Mouse (Mus musculus): ENCODE measurements around the gene Foxn2. TPM values are rescaled to one million over a fixed set of nuclear protein-coding genes. Genes with fewer than 3 reads are reported as not detected.

Gene Foxn2
- polyA plus RNA-seq, 1 experiment from 2014 or later: 12.2 TPM

- Histone ChIP-seq H3K4me3 (ENCODE audit: low read length) (no peak overlapping the region), H3K27ac (ENCODE audit: low read depth, low read length) (no peak overlapping the region), H3K36me3 (ENCODE audit: control insufficient read depth, insufficient read depth, low read length) (peaks cover 13% of the 10 kb centered on the region; the same call in 1 of the 2 replicates), H3K27me3 (ENCODE audit: control insufficient read depth, insufficient read depth, low read length) (no peaks in the 10 kb centered on the region), H3K9ac (ENCODE audit: low read depth, low read length) (no peak overlapping the region), H3K4me2 (replicated peaks; ENCODE audit: low read depth, low read length) (no peak overlapping the region), H3K4me1 (ENCODE audit: control insufficient read depth, insufficient read depth, low read length) (0 out of 2 replicates have a peak, but pooled peaks cover 3% of the 10 kb centered on the region), H3K9me3 (ENCODE audit: control insufficient read depth, low read length) (no peaks in the 10 kb centered on the region)
- ATAC-seq (ENCODE audit: low FRiP score, low TSS enrichment): no peak
- WGBS: 79% methylated on average over 14 of the region's 14 CpGs
Measured at GRCm38 (mm10) chr17:88494121-88494771, 53.7 kb downstream of the Foxn2 start.

GRCm38 (mm10) chr17:88494772-88495132, 54.2 kb downstream of the Foxn2 start:
- no peaks in the 10 kb centered on the region for H3K27me3 ChIP-seq (ENCODE audit: control insufficient read depth, insufficient read depth, low read length)
- peaks cover 13% of the 10 kb centered on the region; the same call in 1 of the 2 replicates for H3K36me3 ChIP-seq (ENCODE audit: control insufficient read depth, insufficient read depth, low read length)
- H3K9me3 ChIP-seq (ENCODE audit: control insufficient read depth, low read length): no peaks in the 10 kb centered on the region
- no peak for ATAC-seq (ENCODE audit: low FRiP score, low TSS enrichment)
- H3K4me2 ChIP-seq (replicated peaks; ENCODE audit: low read depth, low read length): no peak overlapping the region
- H3K4me1 ChIP-seq (ENCODE audit: control insufficient read depth, insufficient read depth, low read length): 0 out of 2 replicates have a peak, but pooled peaks cover 3% of the 10 kb centered on the region
- WGBS: 87% methylated on average over 10 of the region's 10 CpGs
- no peak overlapping the region for H3K9ac ChIP-seq (ENCODE audit: low read depth, low read length)
- no peak overlapping the region for H3K4me3 ChIP-seq (ENCODE audit: low read length)
- H3K27ac ChIP-seq (ENCODE audit: low read depth, low read length): no peak overlapping the region

GRCm38 (mm10) chr17:88498090-88498682, 57.7 kb downstream of the Foxn2 start:
- H3K4me2 ChIP-seq (replicated peaks; ENCODE audit: low read depth, low read length): no peak overlapping the region
- H3K36me3 ChIP-seq (ENCODE audit: control insufficient read depth, insufficient read depth, low read length): no peaks in the 10 kb centered on the region
- H3K4me1 ChIP-seq (ENCODE audit: control insufficient read depth, insufficient read depth, low read length): 0 out of 2 replicates have a peak, but pooled peaks cover 3% of the 10 kb centered on the region
- H3K9me3 ChIP-seq (ENCODE audit: control insufficient read depth, low read length): no peaks in the 10 kb centered on the region
- no peak overlapping the region for H3K4me3 ChIP-seq (ENCODE audit: low read length)
- no peaks in the 10 kb centered on the region for H3K27me3 ChIP-seq (ENCODE audit: control insufficient read depth, insufficient read depth, low read length)
- H3K27ac ChIP-seq (ENCODE audit: low read depth, low read length): no peak overlapping the region
- H3K9ac ChIP-seq (ENCODE audit: low read depth, low read length): no peak overlapping the region
- 90% methylated on average over 5 of the region's 5 CpGs for WGBS
- no peak for ATAC-seq (ENCODE audit: low FRiP score, low TSS enrichment)

- H3K27ac ChIP-seq (ENCODE audit: low read depth, low read length): no peak overlapping the region
Measured at GRCm38 (mm10) chr17:88504056-88504455, 63.5 kb downstream of the Foxn2 start.

GRCm38 (mm10) chr17:88505275-88505723, 64.8 kb downstream of the Foxn2 start:
- no peak for ATAC-seq (ENCODE audit: low FRiP score, low TSS enrichment)
- H3K4me2 ChIP-seq (replicated peaks; ENCODE audit: low read depth, low read length): no peak overlapping the region
- H3K27ac ChIP-seq (ENCODE audit: low read depth, low read length): no peak overlapping the region
- H3K4me1 ChIP-seq (ENCODE audit: control insufficient read depth, insufficient read depth, low read length): peaks cover 9% of the 10 kb centered on the region; the same call in 1 of the 2 replicates
- H3K27me3 ChIP-seq (ENCODE audit: control insufficient read depth, insufficient read depth, low read length): no peaks in the 10 kb centered on the region
- H3K9ac ChIP-seq (ENCODE audit: low read depth, low read length): no peak overlapping the region
- H3K9me3 ChIP-seq (ENCODE audit: control insufficient read depth, low read length): no peaks in the 10 kb centered on the region
- no peaks in the 10 kb centered on the region for H3K36me3 ChIP-seq (ENCODE audit: control insufficient read depth, insufficient read depth, low read length)
- H3K4me3 ChIP-seq (ENCODE audit: low read length): no peak overlapping the region
- WGBS: 51% methylated on average over 10 of the region's 10 CpGs

More at GRCm38 (mm10) chr17:88504056-88504455, 63.5 kb downstream of the Foxn2 start:
- ATAC-seq (ENCODE audit: low FRiP score, low TSS enrichment): no peak
- H3K36me3 ChIP-seq (ENCODE audit: control insufficient read depth, insufficient read depth, low read length): no peaks in the 10 kb centered on the region
- no peak overlapping the region for H3K4me3 ChIP-seq (ENCODE audit: low read length)
- H3K4me1 ChIP-seq (ENCODE audit: control insufficient read depth, insufficient read depth, low read length): peaks cover 6% of the 10 kb centered on the region; the same call in 1 of the 2 replicates
- no peaks in the 10 kb centered on the region for H3K9me3 ChIP-seq (ENCODE audit: control insufficient read depth, low read length)
- no peak overlapping the region for H3K9ac ChIP-seq (ENCODE audit: low read depth, low read length)
- WGBS: 97% methylated on average over 11 of the region's 13 CpGs
- H3K4me2 ChIP-seq (replicated peaks; ENCODE audit: low read depth, low read length): no peak overlapping the region
- H3K27me3 ChIP-seq (ENCODE audit: control insufficient read depth, insufficient read depth, low read length): no peaks in the 10 kb centered on the region

GRCm38 (mm10) chr17:88505941-88506340, 65.4 kb downstream of the Foxn2 start:
- Histone ChIP-seq H3K4me3 (ENCODE audit: low read length) (no peak overlapping the region), H3K27me3 (ENCODE audit: control insufficient read depth, insufficient read depth, low read length) (no peaks in the 10 kb centered on the region), H3K27ac (ENCODE audit: low read depth, low read length) (no peak overlapping the region), H3K36me3 (ENCODE audit: control insufficient read depth, insufficient read depth, low read length) (no peaks in the 10 kb centered on the region), H3K4me1 (ENCODE audit: control insufficient read depth, insufficient read depth, low read length) (peaks cover 9% of the 10 kb centered on the region; the same call in 1 of the 2 replicates), H3K9me3 (ENCODE audit: control insufficient read depth, low read length) (no peaks in the 10 kb centered on the region), H3K9ac (ENCODE audit: low read depth, low read length) (no peak overlapping the region), H3K4me2 (replicated peaks; ENCODE audit: low read depth, low read length) (no peak overlapping the region)
- WGBS: 91% methylated on average over 15 of the region's 15 CpGs
- no peak for ATAC-seq (ENCODE audit: low FRiP score, low TSS enrichment)

- Histone ChIP-seq H3K9ac (ENCODE audit: low read depth, low read length) (no peak overlapping the region), H3K9me3 (ENCODE audit: control insufficient read depth, low read length) (no peaks in the 10 kb centered on the region), H3K36me3 (ENCODE audit: control insufficient read depth, insufficient read depth, low read length) (no peaks in the 10 kb centered on the region), H3K27ac (ENCODE audit: low read depth, low read length) (no peak overlapping the region), H3K27me3 (ENCODE audit: control insufficient read depth, insufficient read depth, low read length) (no peaks in the 10 kb centered on the region), H3K4me1 (ENCODE audit: control insufficient read depth, insufficient read depth, low read length) (peaks cover 9% of the 10 kb centered on the region; the same call in 1 of the 2 replicates), H3K4me3 (ENCODE audit: low read length) (no peak overlapping the region), H3K4me2 (replicated peaks; ENCODE audit: low read depth, low read length) (no peak overlapping the region)
- no peak for ATAC-seq (ENCODE audit: low FRiP score, low TSS enrichment)
- 90% methylated on average over 10 of the region's 10 CpGs for WGBS
Measured at GRCm38 (mm10) chr17:88507376-88507775, 66.9 kb downstream of the Foxn2 start.

GRCm38 (mm10) chr17:88508846-88509508, 68.5 kb downstream of the Foxn2 start:
- peak; percentile 65; the same call in 1 of the 2 replicates for ATAC-seq (ENCODE audit: low FRiP score, low TSS enrichment)
- Histone ChIP-seq H3K27me3 (ENCODE audit: control insufficient read depth, insufficient read depth, low read length) (no peaks in the 10 kb centered on the region), H3K4me2 (replicated peaks; ENCODE audit: low read depth, low read length) (peak overlapping the region; percentile 36), H3K9ac (ENCODE audit: low read depth, low read length) (no peak overlapping the region), H3K4me3 (ENCODE audit: low read length) (no peak overlapping the region), H3K27ac (ENCODE audit: low read depth, low read length) (no peak overlapping the region), H3K36me3 (ENCODE audit: control insufficient read depth, insufficient read depth, low read length) (no peaks in the 10 kb centered on the region), H3K4me1 (ENCODE audit: control insufficient read depth, insufficient read depth, low read length) (peaks cover 9% of the 10 kb centered on the region; the same call in 1 of the 2 replicates), H3K9me3 (ENCODE audit: control insufficient read depth, low read length) (no peaks in the 10 kb centered on the region)
- 19% methylated on average over 12 of the region's 12 CpGs for WGBS

- no peak overlapping the region for H3K9ac ChIP-seq (ENCODE audit: low read depth, low read length)
- ATAC-seq (ENCODE audit: low FRiP score, low TSS enrichment): no peak
- no peak overlapping the region for H3K27ac ChIP-seq (ENCODE audit: low read depth, low read length)
- 84% methylated on average over 3 of the region's 3 CpGs for WGBS
- no peaks in the 10 kb centered on the region for H3K36me3 ChIP-seq (ENCODE audit: control insufficient read depth, insufficient read depth, low read length)
- no peaks in the 10 kb centered on the region for H3K9me3 ChIP-seq (ENCODE audit: control insufficient read depth, low read length)
- no peaks in the 10 kb centered on the region for H3K27me3 ChIP-seq (ENCODE audit: control insufficient read depth, insufficient read depth, low read length)
- no peak overlapping the region for H3K4me3 ChIP-seq (ENCODE audit: low read length)
- H3K4me1 ChIP-seq (ENCODE audit: control insufficient read depth, insufficient read depth, low read length): peaks cover 9% of the 10 kb centered on the region; the same call in 1 of the 2 replicates
- no peak overlapping the region for H3K4me2 ChIP-seq (replicated peaks; ENCODE audit: low read depth, low read length)
Measured at GRCm38 (mm10) chr17:88509999-88510398, 69.5 kb downstream of the Foxn2 start.

Measured in kidney, embryonic 14.5 days (tissue).